Mouse (Mus musculus) myocyte (in vitro differentiated cells): Measurements from ENCODE around the gene Serpina12. TPM values are rescaled to one million over a fixed set of nuclear protein-coding genes. Genes with fewer than 3 reads are reported as not detected.
A peak's percentile ranks its signal among the peaks of the same experiment; 100 is the strongest.

Source experiments
- H3K27me3 ChIP-seq: one replicate; pipeline ENCODE4 v1.6.1; 2011; ENCODE audit not compliant: control insufficient read depth, insufficient read depth, insufficient read length
- H3K36me3 ChIP-seq: one replicate; pipeline ENCODE4 v1.6.1; 2011; ENCODE audit not compliant: control insufficient read depth, insufficient read depth
- H3K4me2 ChIP-seq: one replicate; pipeline ENCODE4 v1.6.1; 2011; ENCODE audit warnings: low read depth, control low read depth
- H3K4me3 ChIP-seq: one replicate; pipeline ENCODE4 v1.5.1; 2011; ENCODE audit warnings: mild to moderate bottlenecking, control low read depth, moderate library complexity
- H3K79me2 ChIP-seq: one replicate; pipeline ENCODE4 v1.6.1; 2011; ENCODE audit not compliant: control insufficient read depth, insufficient read depth
- H3ac ChIP-seq: one replicate; pipeline ENCODE4 v1.6.1; 2011; ENCODE audit not compliant: control insufficient read depth, insufficient read length
- CEBPB ChIP-seq: IDR thresholded peaks from 2 replicates; pipeline ENCODE4 v1.6.1; 2011; ENCODE audit warnings: mild to moderate bottlenecking, moderate library complexity; ENCODE audit not compliant: poor library complexity, insufficient read depth, severe bottlenecking
- E2F4 ChIP-seq: IDR thresholded peaks from one replicate; pipeline ENCODE4 v1.6.1; 2011; ENCODE audit warnings: mild to moderate bottlenecking, control low read depth, moderate library complexity; ENCODE audit not compliant: insufficient read depth
- MAX ChIP-seq: IDR thresholded peaks from one replicate; pipeline ENCODE4 v1.6.1; 2011; ENCODE audit warnings: low read depth, mild to moderate bottlenecking, control low read depth
- MYOD1 ChIP-seq, 3 experiments: IDR thresholded peaks; one replicate each; pipeline ENCODE4 v1.6.1; 2011; ENCODE audit warnings: control low read depth in 2 of 3, low read depth in 2 of 3, mild to moderate bottlenecking in 2 of 3, moderate library complexity in 1 of 3; ENCODE audit not compliant: insufficient read length in 2 of 3, control insufficient read depth in 1 of 3
- MYOG ChIP-seq, 3 experiments: IDR thresholded peaks; one replicate each; pipeline ENCODE4 v1.6.1; 2011; ENCODE audit warnings: control low read depth in 2 of 3, low read depth in 2 of 3, mild to moderate bottlenecking in 2 of 3; ENCODE audit not compliant: insufficient read length in 2 of 3, control insufficient read depth in 1 of 3, insufficient read depth in 1 of 3
- POLR2A ChIP-seq: IDR thresholded peaks from one replicate; pipeline ENCODE4 v1.6.1; 2011; ENCODE audit warnings: low read depth, mild to moderate bottlenecking, control low read depth, moderate library complexity; ENCODE audit not compliant: insufficient read length
- POLR2AphosphoS2 ChIP-seq: IDR thresholded peaks from one replicate; pipeline ENCODE4 v1.6.1; 2011; ENCODE audit warnings: low read depth, control low read depth; ENCODE audit not compliant: insufficient read length
- REST ChIP-seq: IDR thresholded peaks from one replicate; pipeline ENCODE4 v1.6.1; 2011; ENCODE audit warnings: mild to moderate bottlenecking, control low read depth, moderate library complexity; ENCODE audit not compliant: insufficient read depth, insufficient read length
- SRF ChIP-seq: IDR thresholded peaks from one replicate; pipeline ENCODE4 v1.6.1; 2011; ENCODE audit warnings: low read depth; ENCODE audit not compliant: control insufficient read depth, insufficient read length
- TCF12 ChIP-seq: IDR thresholded peaks from one replicate; pipeline ENCODE4 v1.6.1; 2011; ENCODE audit warnings: mild to moderate bottlenecking, control low read depth; ENCODE audit not compliant: poor library complexity, insufficient read depth, severe bottlenecking
- TCF3 ChIP-seq: IDR thresholded peaks from one replicate; pipeline ENCODE4 v1.6.1; 2011; ENCODE audit warnings: low read depth, control low read depth; ENCODE audit not compliant: insufficient read length
- USF1 ChIP-seq: IDR thresholded peaks from one replicate; pipeline ENCODE4 v1.6.1; 2011; ENCODE audit warnings: low read depth, mild to moderate bottlenecking, control low read depth, moderate library complexity
- polyA plus RNA-seq: library from polyadenylated mRNA; unstranded; fragments of >200 nt; fragmentation: generic; extraction: Trizol; gene quantifications from one replicate; pipeline ENCODE4 v1.2.1, GENCODE M21; 2012; ENCODE audit warnings: missing spikeins

Gene Serpina12
- polyA plus RNA-seq, 1 experiment, result 0.16 TPM

- no peak for TF ChIP-seq MYOG (IDR thresholded peaks at IDR 0.05; ENCODE audit: control insufficient read depth in 1 of 3, insufficient read depth in 1 of 3, insufficient read length in 2 of 3, low read depth in 2 of 3)
- TF ChIP-seq SRF, result no peak
- TF ChIP-seq TCF12, result no peak
- no peak for TF ChIP-seq CEBPB
- TF ChIP-seq TCF3, result no peak
- H3K79me2 ChIP-seq, result no peaks in the 10 kb centered on the region
- no peaks in the 10 kb centered on the region for H3K27me3 ChIP-seq
- peak overlapping the region; percentile 22 for H3K4me2 ChIP-seq
- no peak overlapping the region for H3ac ChIP-seq
- H3K36me3 ChIP-seq, result no peaks in the 10 kb centered on the region
- H3K4me3 ChIP-seq, result no peak overlapping the region
Measured at GRCm38 (mm10) chr12:104033752-104034151, 10.5 kb downstream of the Serpina12 start.

- H3K36me3 ChIP-seq, result no peaks in the 10 kb centered on the region
- H3ac ChIP-seq, result no peak overlapping the region
- H3K27me3 ChIP-seq, result no peaks in the 10 kb centered on the region
- H3K4me3 ChIP-seq, result no peak overlapping the region
- TF ChIP-seq REST (no peak), TCF3 (no peak), POLR2A (no peak), POLR2AphosphoS2 (no peak), TCF12 (no peak), E2F4 (no peak), CEBPB (no peak), MYOD1 (IDR thresholded peaks at IDR 0.05; ENCODE audit: control insufficient read depth in 1 of 3, insufficient read length in 2 of 3, low read depth in 2 of 3) (no peak), MYOG (IDR thresholded peaks at IDR 0.05; ENCODE audit: control insufficient read depth in 1 of 3, insufficient read depth in 1 of 3, insufficient read length in 2 of 3, low read depth in 2 of 3) (no peak), MAX (no peak), SRF (no peak), USF1 (no peak)
- no peaks in the 10 kb centered on the region for H3K79me2 ChIP-seq
- no peak overlapping the region for H3K4me2 ChIP-seq
Measured at GRCm38 (mm10) chr12:104029986-104030385, 14.3 kb downstream of the Serpina12 start.

GRCm38 (mm10) chr12:104015280-104015679 is 29.0 kb downstream of the Serpina12 start:
- H3K4me2 ChIP-seq, result no peak overlapping the region
- H3ac ChIP-seq, result no peak overlapping the region
- no peak for TF ChIP-seq SRF
- no peak for TF ChIP-seq MYOG (IDR thresholded peaks at IDR 0.05; ENCODE audit: control insufficient read depth in 1 of 3, insufficient read depth in 1 of 3, insufficient read length in 2 of 3, low read depth in 2 of 3)
- no peak for TF ChIP-seq MYOD1 (IDR thresholded peaks at IDR 0.05; ENCODE audit: control insufficient read depth in 1 of 3, insufficient read length in 2 of 3, low read depth in 2 of 3)
- TF ChIP-seq TCF3, result no peak
- no peak for TF ChIP-seq POLR2AphosphoS2
- TF ChIP-seq E2F4, result no peak
- TF ChIP-seq POLR2A, result no peak
- TF ChIP-seq USF1, result no peak
- TF ChIP-seq TCF12, result no peak
- TF ChIP-seq CEBPB, result no peak
- TF ChIP-seq REST, result no peak
- TF ChIP-seq MAX, result no peak
- no peaks in the 10 kb centered on the region for H3K79me2 ChIP-seq
- no peaks in the 10 kb centered on the region for H3K36me3 ChIP-seq
- no peak overlapping the region for H3K4me3 ChIP-seq
- no peaks in the 10 kb centered on the region for H3K27me3 ChIP-seq

GRCm38 (mm10) chr12:104013620-104014019 is 30.6 kb downstream of the Serpina12 start, which contains the start of gene Serpina9:
TSS of gene Serpina9 (minus strand) at chr12:104013755.
- TF ChIP-seq TCF12 (no peak), POLR2AphosphoS2 (no peak), MYOG (IDR thresholded peaks at IDR 0.05; ENCODE audit: control insufficient read depth in 1 of 3, insufficient read depth in 1 of 3, insufficient read length in 2 of 3, low read depth in 2 of 3) (no peak), TCF3 (no peak), CEBPB (no peak), USF1 (no peak), MYOD1 (IDR thresholded peaks at IDR 0.05; ENCODE audit: control insufficient read depth in 1 of 3, insufficient read length in 2 of 3, low read depth in 2 of 3) (no peak), E2F4 (no peak), POLR2A (no peak), MAX (no peak), SRF (no peak), REST (no peak)
- Histone ChIP-seq H3K4me2 (no peak within 1 kb of the TSS), H3ac (no peak within 1 kb of the TSS), H3K4me3 (no peak within 1 kb of the TSS), H3K36me3 (no peaks in the 10 kb centered on the region), H3K79me2 (no peaks in the 10 kb centered on the region), H3K27me3 (no peaks in the 10 kb centered on the region)

GRCm38 (mm10) chr12:104004689-104005088 is 39.6 kb downstream of the Serpina12 start:
- no peaks in the 10 kb centered on the region for H3K36me3 ChIP-seq
- H3K4me2 ChIP-seq, result no peak overlapping the region
- H3K4me3 ChIP-seq, result no peak overlapping the region
- H3K27me3 ChIP-seq, result no peaks in the 10 kb centered on the region
- no peaks in the 10 kb centered on the region for H3K79me2 ChIP-seq
- TF ChIP-seq POLR2AphosphoS2, result no peak
- TF ChIP-seq MYOG (IDR thresholded peaks at IDR 0.05; ENCODE audit: control insufficient read depth in 1 of 3, insufficient read depth in 1 of 3, insufficient read length in 2 of 3, low read depth in 2 of 3), result no peak
- no peak for TF ChIP-seq POLR2A
- no peak for TF ChIP-seq SRF
- TF ChIP-seq TCF3, result no peak
- TF ChIP-seq MYOD1 (IDR thresholded peaks at IDR 0.05; ENCODE audit: control insufficient read depth in 1 of 3, insufficient read length in 2 of 3, low read depth in 2 of 3), result no peak
- no peak for TF ChIP-seq MAX
- TF ChIP-seq CEBPB, result no peak
- TF ChIP-seq REST, result no peak
- TF ChIP-seq E2F4, result no peak
- TF ChIP-seq USF1, result no peak
- no peak overlapping the region for H3ac ChIP-seq
